Mouse (Mus musculus): ENCODE measurements at regions not wholly inside any gene's neighbourhood (a gene's known extent, or its start where the extent isn't known, plus 50 kb on each side); places are given as distances from the start of the nearest gene placed in this dataset.

DNA sequence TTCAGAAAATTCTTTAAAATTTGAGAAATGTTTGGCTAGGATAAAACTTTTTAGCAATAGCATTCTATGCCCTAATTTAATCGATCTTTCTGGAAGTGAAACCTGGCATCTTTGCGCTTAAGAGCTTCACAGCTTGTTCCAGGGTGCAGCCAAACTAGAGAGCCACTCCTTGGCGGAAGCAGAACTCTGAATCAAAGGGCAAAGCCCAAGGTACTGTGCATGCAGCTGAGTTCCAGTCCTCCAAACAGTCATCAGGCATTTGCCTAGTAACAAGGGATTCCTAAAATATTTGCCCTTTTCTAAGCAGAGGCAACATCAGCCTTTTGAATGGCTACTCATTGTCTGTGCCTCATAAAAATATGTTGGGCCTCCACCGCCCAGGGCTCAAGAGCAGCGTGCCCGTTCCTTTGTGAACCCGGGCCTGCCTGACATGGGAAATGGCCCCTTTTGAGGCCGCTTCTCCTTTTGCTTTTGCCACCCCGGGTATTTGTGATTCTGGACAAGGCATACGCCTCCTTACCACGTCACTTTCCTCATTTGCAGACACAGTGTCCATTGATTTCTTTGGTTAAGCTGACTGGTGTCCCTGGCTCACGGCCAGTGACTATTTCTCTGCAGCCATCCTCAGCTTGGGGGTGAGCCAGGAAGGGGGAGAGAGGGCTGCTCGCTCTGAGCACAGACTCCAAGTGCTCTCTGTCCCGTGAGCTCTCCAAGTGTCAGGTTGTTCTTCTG is 402.2 kb upstream of the Smim15 start:
- DNase-seq (ENCODE audit: low spot score in 2 of 2), result no peak

DNA sequence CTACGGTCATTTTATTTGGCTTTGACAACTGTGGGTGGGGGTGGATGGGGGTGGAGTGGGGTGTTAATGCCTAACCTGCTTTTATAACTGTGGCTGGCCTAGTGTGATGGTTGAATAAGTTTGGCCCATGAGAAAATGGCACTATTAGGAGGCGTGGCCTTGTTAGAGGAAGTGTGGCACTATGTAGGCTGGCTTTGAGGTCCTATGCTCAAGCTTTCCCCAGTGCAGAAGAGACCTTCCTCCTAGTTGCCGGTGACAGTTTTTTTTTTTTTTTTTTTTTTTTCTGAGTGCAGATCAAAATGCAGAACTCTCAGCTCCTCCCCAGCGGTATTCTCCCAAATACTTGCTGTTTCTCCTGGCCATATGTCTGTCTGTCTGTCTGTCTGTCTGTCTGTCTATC is 404.6 kb upstream of the Smim15 start:
- no peak for DNase-seq (ENCODE audit: low spot score in 2 of 2)

DNA sequence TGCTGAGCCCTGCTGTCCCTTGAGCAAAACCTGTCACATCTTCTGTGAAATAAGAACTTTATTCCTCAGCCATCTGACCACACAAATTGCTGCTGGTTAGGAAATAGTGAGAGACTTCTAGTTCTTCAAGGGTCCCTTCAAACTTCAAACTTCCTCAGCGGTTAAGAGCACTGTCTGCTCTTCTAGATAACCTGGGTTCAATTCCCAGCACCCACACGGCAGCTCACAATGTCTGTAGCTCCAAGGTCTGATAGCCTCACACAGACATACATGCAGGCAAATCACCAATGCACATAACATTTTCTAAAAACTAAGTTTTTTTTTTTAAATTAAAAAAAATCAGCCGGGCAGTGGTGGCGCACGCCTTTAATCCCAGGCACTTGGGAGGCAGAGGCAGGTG is 407.0 kb upstream of the Smim15 start:
- DNase-seq (ENCODE audit: low spot score in 2 of 2), result no peak

DNA sequence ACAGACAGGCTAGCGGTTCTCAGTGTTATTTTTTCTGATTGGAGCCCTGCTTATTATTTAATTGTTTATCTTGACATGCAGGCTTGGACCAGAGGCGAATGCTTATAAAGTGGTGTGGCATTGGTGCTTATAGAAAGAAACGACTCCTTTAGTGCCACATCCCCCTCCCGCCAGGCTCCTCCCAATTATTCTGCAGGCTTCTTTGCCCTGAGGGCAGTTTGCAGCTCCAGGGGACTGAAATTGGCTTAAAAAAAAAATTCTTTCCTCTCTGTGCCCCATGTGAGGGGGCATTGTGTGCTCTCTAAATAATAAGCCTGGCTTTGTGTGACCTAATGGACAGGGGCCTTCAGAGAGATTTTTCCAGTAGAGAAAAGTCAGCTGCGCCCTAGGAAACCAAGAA is 409.1 kb upstream of the Smim15 start:
- no peak for DNase-seq (ENCODE audit: low spot score in 2 of 2)

DNA sequence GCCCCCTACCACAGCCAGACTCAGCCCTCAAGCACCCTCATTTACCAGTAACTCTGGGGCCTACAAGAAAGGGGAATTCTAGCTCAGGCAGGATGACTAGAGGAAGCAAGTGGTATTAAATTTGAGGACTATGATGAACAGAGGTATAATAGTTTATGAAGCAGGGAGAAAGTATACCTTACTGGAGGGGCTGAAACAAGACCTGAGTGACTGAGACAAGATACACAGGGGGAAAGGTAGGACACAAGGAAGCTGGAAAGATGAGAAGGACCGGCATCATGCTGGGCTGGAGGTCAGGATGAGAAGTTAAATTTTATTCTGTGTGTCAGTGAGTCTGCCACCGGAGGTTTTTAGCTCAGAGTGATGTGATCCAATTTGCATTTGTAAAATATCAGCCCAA is 417.2 kb upstream of the Smim15 start:
- no peak for DNase-seq (ENCODE audit: low spot score in 2 of 2)

DNA sequence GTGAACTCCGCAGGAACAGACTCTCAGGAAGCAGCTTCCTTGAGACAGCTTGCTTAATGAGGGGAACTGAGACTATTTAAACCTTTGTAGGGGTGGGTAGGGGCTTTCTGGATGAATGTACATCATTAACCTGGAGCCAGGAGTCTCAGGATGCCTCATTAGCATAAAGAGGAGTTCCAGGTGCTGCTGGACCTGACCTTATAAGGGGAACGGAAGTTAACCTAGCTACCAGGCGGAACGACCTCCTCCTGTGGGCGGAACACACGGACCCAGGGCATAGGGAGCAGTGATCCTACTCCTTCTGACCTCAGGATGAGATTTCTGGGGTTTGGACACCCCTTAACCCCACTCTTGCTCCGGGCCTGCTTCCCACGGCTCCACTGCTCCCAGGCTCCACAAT is 417.6 kb upstream of the Smim15 start:
- no peak for DNase-seq (ENCODE audit: low spot score in 2 of 2)

DNA sequence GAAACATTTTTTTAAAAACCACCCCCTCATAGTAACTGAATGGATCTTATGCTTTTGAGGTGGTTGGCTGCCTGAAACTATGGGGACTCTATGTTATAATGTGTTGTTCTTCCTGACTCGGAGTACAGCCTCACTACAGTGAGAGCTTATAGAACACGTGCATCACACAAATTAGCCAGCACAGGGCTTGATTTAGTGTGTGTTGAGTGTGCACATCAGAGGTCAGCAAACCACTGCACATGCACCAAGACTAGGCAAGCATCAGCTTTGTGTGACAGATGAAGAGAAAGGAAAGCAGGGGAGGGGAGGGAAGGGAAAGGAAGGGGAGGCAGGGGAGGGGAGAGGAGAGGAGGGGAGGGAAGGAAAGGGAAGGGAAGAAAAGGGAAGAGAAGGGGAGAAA is 422.9 kb upstream of the Smim15 start:
- no peak for DNase-seq (ENCODE audit: low spot score in 2 of 2)

DNA sequence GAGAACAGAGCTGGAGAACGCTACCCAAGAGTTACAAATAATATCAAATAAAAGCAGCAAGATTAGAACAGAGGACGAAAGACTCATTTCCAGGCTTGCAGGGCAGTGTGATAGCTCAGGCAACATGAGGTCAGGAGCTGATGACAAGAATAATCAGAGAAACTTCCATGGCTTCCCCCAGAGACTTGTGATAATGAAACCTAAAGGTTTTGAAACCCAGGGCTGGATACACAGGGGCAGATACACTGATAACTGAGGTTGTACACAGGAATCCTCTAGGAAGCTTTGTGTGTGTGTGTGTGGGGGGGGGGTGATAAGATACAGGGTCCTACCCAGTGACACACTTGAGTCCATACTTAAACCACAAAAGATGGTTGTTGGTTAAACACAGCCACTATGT is 423.4 kb upstream of the Smim15 start:
- no peak for DNase-seq (ENCODE audit: low spot score in 2 of 2)

DNA sequence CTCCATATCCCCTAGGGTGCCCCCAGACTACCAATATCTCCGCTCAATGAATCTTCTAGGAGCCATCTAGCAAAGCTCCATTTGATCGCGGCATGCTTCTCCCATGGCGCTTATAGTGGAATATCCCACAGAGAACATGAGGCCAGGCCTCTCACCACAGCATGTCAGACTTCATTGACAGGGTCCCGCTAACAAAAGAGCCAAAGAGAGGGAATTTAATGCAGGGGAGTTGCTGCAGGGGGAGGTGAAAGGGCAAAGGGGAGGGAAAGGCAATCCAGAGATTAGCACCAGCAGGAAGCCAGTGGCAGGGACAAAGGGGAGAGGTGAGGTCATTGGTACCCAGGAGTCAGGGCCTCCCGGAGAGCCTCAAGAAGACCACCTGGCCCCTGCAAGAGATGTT is 424.0 kb upstream of the Smim15 start:
- DNase-seq (ENCODE audit: low spot score in 2 of 2), result no peak

DNA sequence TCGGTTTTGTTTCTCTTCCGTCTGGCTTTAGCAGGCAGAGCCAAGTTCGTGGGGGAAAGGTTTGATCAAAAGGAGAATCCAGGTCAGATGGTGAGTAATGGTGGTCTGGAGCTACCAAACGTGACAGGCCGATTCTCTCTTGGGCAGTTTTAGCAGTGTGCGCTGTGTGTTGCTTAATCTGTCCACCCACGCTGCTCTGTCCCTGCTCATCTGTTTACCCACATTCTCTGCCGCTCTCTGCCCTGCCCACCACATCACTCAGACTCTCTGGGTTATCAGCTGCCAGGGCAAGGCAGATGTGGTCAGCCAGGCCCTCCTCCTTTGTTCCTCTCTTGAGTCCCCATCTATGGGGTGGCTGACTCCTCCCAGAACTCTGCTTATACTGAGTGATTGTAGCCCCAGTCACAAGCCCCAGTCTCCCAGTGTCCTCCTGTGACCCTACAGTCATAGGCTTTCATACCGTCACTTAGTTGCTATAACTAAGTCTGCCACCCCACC is 424.8 kb upstream of the Smim15 start:
- no peak for DNase-seq (ENCODE audit: low spot score in 2 of 2)

DNA sequence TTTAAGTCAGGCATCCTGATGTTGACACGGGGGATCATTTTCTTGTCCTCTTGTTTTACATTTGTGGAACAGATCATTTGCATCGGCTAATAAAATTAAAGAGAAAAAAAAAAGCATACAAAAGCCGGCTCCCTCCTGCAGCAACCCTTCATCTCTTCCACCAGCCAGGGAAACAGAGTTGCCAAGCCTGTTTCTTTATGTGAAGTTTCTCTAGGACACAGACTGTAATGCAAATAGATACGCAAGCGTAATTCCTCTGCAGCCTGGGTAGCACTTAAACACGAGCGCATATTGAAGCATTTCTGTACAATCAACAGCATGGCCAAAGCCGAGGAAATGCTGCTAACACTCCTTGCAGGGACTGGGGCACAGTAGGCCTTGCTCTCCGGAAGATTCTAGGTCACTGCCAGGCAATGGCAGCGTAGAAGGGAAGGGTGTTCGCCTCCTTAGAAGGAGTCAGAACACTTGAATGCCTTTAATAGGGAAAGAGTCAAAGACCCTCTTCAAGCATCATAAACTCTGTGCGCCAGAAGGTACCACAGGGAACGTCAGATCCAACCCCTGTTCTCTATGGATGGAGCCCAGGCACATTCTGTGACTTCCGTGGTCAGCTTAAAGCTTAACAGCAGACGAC is 425.3 kb upstream of the Smim15 start:
- no peak for DNase-seq (ENCODE audit: low spot score in 2 of 2)

DNA sequence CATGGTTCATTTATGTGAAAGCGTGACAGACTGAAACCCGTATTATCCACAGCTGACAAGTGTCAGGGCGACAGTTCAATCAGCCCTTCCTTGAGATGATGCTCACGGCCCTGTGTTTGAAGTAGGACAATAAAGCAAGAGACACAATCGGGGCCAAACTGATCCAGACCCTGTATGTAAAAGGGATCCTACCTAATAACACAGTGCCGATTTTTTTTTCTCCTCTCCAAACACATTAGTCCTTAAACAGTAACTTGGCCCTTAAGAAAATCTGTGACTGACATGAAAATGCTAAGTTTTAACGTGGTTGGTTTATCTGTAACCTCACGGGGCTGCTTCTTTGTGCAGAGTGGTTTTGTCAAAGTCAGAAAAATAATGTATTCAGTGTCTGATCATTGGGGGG is 425.9 kb upstream of the Smim15 start:
- DNase-seq (ENCODE audit: low spot score in 2 of 2), result no peak

DNA sequence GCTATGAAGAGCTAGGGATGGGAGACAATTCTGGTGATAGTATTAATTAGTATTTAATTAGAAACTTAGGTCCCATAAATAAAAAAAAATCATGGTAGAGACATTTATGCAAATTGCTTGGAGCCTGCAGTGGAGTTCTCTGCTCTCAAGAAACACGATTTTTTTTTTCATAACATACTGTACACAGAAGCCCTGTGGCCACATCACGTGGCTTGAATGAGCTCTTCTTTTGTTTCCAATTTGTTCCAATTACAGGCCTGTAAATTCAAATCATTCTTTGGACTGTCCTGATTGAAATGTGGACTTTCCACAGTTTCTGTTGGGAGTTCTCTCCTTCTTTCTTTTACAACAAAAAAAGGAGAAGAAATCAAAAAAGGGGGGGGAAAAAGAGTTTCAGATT is 426.7 kb upstream of the Smim15 start:
- DNase-seq (ENCODE audit: low spot score in 2 of 2), result no peak

DNA sequence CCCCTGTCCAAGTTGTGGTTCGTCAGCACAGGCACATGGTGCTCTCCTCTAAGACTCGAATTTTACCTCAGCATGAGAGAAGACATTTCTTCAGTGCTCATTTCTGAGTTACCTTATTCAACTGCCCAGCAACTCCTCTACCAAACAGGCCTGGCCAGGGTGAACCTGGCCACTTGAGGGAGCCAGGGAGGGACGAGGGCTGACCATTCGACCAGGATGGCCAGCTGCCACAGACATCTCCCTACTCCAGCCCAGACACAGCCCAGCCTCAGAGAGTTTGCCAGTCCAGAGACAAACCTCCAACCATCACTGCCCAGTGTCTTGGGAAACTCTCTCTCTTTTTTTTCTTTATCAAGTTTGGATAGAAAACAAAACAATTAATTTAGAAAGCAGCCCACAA is 427.5 kb upstream of the Smim15 start:
- DNase-seq (ENCODE audit: low spot score in 2 of 2), result no peak

DNA sequence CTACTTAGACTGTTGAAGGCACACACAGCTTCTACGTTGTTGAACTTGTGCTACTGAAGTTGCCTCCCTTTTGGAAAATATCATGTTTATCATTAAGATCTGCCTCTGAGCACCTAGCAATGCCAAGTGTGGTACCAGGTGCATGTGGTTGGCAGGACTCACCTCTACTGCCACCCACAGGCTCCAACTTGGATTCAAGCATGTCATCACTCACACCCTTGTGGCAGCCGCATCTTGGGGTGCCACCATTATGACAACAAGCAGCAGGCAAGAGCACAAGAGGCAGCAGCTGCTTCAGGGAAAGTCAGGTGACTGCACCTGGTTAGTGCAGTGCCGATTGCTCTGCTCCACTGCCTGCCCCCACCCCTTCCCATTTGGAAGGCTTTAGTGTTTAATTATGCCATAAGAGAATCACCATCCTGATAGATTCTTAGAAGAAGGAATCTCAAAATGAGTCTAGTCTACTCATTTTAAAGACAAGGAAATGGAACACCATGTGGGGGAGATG is 435.2 kb upstream of the Smim15 start:
- DNase-seq (ENCODE audit: low spot score in 2 of 2), result no peak

DNA sequence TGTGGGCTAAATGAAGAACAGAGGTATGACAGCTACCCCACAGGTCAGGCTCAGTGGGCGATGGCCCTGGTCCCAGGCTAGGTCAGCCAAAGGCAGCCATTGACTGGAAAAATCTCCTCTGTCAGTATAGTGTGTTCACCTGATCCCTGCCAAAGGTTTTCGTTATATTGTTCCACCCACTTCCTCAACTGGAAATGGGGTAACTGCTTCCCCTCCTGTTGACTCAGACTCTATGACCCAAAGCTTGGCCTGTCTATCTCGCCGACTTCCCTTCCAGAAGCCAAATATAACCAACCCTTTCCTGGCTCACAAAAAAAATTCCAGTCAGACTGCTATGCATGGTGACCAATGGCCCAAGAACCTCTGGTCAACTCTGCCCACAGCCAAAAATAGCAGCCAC is 437.0 kb upstream of the Smim15 start:
- no peak for DNase-seq (ENCODE audit: low spot score in 2 of 2)

DNA sequence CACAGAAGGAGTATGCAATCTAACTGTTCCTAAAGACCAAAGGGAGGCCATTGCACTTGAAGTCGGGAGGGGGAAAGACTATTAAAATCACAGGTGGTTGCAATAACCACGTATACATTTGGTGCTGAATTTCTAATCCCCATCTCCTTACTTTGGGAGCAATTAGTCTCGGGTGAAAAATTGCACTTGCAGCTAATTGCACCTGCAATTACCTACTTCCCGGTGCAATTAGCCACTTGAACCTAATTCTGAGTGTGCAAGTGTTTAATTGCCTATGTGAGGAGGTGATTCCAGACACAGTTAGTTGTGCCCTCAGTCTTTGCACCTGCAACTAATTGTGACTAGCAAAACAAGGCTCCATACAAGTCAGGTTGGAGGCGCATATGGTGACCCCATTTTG is 442.1 kb upstream of the Smim15 start:
- no peak for DNase-seq (ENCODE audit: low spot score in 2 of 2)

DNA sequence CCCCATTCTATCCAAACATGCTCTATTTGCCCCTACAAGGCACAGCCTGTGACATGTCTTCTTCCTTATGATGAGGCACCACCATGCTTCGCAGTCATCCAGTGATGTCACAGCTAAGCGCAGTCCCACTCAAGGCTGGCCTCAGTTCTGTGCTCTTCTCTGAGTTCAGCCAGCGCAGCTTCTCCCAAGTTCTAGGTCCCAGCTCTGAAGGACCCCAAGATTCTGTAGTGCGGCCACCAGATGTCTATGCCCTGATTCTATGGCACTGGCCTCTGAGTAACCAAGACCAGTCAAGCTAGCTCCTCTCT is 443.2 kb upstream of the Smim15 start:
- DNase-seq (ENCODE audit: low spot score in 2 of 2), result no peak

DNA sequence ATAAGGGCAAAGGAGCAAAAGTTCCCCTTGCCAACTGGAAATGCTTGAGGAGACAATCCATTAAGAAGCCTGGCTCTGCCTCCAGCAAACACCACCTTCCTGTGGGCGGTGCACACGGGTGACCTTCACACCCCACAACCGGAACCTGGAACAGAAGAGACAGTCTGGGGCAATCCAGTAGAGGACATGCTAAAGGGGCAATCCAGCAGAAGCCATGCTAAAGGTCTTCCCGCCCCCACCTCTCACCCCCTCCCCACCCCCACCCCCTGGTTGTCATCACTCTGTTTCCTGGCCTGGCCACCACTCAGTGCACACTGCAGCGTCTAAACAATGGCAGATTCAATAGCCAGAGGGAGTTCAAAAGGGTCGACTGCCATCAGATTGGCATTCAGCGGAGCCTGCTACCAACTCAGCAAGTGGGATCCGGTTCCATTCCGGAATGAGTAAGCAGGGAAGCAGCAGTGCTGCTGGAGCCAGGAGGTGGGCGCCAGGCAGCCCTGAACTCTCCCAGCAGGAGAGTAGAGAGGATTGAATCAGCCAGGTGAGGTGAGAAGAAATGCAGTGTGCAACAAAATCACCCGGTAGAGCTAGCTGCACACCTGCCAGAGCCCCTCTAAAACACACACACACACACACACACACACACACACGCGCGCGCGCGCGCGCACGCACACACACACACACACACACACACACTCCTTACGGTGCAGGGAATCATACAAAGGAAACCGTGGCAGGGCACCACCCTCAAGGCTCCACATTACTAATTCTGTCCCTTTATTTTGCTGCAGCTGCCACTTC is 443.7 kb upstream of the Smim15 start:
- no peak for DNase-seq (ENCODE audit: low spot score in 2 of 2)

DNA sequence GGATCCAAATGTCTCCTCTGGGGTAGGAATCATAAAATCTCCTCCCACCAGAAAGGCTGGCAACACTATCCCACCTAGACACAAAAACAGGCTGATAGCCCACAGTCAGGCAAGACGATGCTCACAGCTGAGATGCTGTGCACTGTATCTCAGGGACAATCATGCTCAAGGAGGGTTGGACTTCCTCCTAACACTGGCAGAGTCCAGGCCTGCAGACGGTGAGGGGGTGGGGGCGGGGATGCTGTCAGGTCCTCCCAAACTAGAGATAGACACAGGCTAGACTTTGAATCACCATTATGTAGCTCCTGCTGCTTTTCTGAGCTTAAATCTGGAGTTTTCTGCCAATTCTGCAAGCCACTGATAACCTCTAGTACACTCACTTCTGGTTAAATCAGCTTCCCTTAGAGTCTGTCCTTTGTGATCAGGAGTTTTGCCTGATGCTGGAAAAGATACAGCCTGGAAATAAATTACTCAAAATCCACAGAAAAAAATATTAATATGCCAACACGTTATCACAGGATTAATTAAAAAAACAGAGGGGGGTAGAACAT is 445.1 kb upstream of the Smim15 start:
- no peak for DNase-seq (ENCODE audit: low spot score in 2 of 2)

DNA sequence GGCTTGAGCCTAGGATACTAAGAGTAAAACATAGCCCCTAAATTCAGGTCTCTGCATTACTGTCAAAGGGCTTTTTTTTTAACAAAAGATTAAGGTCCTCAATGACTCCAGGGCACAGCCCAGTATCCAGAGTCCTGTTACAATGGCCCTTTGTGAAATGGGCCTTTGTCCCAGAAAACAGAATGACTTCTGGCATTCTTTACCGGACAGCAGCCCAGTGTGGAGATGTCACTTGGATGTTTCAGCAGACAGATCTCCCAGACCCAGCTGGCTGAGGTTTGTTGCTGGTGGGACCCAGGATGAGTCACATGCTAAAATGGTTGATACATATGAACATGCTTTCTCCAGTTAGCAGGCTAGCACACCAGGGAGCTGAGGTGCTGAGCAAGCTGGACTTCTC is 445.9 kb upstream of the Smim15 start:
- DNase-seq (ENCODE audit: low spot score in 2 of 2), result no peak

DNA sequence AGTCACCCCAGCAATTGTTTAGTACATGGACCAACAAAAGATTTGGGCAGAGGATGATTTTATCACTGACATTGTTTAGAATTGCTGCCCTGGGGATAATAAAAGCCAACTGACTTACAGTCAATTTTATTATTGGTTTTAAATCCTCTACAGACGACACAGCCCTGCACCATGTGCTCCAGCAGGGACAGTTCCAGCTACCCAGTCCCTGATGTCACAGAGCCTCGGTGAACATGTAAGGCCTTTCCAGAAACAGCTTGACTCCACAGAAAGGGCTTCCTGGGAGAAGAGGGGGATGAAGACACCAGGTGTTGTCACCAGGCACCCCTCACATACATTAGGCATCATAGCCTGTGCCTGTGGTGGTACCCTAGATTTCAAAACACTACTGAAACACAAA is 447.0 kb upstream of the Smim15 start:
- no peak for DNase-seq (ENCODE audit: low spot score in 2 of 2)

DNA sequence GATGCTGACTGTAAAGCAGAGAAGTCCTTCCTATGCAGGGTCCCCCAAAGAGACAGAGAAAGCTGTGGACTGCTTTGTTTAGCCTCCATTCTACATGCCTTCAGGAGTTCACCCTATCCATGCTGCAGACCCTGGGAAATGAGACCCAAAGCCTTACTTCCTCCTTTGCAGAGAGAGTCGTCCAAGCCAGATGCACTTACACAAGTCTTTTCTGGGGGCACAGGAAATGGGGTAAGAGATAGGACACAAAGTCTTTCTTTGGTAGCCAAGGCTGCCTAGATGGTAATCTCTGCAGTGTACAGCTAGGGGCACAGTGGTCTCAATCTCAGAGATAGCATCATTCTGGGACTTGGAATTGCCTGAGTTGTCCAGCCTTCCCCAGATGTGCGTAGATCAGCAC is 448.1 kb upstream of the Smim15 start:
- DNase-seq (ENCODE audit: low spot score in 2 of 2), result no peak

All from spleen, postnatal 36 days (tissue).